Mouse (Mus musculus) kidney, adult 11 months (tissue): ENCODE results near the gene Snai3.

Experiments
- DNase-seq: peaks from one replicate; pipeline ENCODE4 v3.0.0; 2022

Gene Snai3

DNA sequence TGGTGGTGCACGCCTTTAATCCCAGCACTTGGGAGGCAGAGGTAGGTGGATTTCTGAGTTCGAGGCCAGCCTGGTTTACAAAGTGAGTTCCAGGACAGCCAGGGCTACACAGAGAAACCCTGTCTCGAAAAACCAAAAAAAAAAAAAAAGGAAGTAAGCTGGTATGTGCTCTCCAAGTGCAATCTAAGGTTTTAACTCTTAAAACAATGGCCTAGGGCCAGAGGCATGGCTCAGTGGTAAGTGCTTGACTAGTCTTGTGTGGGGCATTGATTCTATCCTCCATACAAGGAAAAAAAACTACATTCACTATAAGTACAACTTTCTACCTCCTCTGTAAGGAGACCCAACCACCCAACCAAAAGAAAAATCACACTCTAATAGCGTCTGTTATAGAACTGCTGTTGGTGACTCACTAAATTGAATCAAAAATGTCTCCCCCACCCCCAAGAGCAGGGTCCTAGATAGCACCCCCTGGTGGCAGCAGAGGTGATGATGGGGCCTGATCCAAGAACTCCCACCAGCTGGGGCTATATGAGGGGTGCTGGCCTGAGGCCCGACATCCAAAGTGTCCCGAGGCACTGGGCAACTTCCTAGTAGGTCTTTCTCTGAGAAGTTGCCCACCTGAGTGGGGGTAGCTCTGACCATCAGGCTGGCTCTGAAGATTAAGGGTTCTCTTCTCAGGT is 1.2 kb downstream of the Snai3 start:
- DNase-seq = no peak

DNA sequence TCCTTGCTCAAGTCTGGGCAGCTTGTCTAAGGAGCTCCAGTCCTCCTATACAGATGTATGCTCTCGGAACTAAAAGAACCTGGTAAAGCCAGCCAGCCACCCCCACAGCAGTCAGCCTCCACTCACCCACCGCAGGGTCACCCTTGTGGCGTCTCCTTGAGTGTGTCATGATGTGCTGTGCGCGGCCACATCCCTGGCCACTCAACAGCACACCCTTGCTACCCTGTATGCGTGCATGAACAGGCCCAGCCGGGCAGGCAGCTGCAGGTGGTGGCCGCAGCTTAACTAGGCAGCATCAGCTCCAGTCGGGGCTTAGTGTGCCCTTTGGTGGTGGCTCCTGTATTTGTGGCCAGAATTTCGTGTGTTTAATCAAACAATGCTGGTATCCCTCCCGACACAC is 3.4 kb downstream of the Snai3 start:
- DNase-seq = no peak

DNA sequence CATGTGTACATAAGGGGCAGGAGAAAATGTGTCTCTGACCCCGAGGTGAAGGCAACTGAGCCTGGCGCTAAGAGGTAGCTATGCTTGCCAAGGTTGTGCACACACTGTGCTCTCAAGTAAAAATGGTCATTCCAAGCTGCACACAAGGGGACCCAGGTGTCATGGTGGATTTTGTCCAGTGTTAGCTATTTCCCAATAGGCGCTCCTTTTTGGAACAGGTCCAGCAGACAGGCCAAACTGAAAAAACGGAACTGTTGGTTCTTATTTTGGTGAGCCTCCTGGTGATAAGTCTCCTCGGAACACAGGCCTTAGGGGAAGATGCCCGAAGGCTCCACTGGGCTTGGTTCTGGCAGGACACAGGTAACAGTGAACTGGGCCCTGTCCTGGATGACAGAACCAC is 6.1 kb downstream of the Snai3 start:
- DNase-seq = no peak

DNA sequence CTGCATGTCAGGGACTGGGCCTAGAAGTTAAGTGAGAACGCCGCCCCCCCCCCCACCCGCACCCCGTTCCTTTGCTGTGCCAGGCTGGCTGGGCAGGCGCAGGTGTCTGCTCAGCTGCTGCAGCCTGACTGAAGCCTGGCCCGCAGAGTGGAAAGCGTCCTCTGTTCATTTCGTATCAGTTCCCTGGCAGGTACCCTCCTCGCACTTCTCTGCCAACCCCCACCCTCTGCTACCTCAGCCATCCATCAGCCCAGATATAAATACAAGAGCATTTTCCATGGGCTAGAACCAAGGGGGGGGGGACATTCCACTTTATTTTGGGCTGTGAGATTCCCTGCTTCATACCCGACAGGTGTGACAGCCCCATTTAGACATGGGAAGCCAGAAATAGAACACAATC is 8.4 kb downstream of the Snai3 start:
- no peak for DNase-seq

DNA sequence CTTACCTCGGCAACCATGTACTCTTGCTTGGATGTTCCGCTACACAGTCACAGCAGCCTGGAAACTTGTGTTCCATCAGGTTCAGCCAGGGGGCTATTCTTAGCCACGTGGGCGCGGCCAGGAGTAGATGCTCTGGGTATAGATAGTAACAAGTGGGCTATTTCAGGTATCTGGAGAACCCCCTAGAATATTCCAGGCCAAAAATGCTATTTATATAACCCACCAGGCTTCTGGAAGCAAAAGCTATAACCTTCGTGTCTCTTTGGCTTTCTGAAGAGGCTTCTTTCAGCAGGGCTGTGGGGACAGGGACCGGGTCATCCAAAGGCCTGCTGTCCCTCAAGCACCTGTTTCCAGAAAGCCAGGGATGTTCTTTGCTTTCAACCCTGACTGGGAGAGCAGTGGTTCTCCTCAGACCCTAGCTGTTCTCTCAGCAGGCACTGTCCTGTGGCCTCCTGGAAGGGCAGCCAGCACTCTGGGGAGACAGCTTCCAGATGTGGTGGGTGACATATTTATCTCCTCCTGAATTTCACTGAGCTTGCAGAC is 9.3 kb downstream of the Snai3 start:
- DNase-seq = no peak

DNA sequence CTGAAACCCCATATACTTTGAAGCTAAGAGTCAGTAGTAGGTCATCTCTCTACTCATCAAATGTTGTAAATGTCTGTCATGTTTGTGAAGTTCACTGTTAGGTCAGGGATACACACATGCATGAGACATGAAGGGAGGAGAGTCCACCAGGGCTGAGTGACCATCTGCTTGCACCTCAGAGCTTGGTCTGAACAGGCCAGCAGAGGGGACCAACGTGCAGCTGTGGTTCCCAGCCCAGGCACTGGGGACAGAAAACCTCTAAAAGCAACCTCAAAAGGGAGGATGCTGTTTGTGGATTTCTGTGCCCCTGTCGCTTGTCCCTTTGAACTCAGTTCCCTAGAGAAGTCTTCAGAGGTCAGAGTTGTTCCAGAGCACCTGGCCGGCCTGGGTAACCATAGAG is 15.3 kb downstream of the Snai3 start:
- DNase-seq = no peak

DNA sequence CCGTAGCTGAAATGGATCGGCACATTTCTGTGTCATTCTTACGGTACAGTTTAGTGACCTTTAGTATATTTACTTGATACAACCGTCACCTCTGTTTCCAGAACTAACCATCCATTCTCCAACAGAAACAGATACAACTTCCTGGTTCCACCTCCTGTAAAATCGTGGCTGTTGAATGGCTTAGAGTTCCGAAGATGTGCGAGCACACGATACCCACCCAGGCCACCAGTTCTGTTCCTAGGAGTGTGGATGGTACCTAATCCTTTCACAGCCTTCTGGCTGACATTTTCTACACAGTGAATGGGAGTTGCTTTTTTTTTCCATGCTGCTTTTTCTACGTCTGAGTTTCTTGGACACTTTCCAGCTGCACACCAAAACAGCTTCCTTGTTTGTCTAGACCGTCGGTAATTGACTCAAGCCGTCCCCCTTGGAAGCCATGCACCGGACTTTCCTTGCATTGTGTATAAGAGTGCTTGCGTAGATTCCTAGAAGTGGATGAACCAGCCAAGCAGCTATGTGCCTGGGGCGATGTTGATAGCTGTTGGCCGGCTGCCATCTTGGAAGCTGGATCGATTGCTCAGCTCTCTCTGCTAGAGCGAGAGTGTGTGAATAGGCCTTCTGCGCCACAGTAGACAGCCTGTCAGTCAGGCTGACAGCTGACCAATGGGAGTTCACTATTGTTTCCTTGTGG is 16.3 kb downstream of the Snai3 start:
- DNase-seq = peak; percentile 92

DNA sequence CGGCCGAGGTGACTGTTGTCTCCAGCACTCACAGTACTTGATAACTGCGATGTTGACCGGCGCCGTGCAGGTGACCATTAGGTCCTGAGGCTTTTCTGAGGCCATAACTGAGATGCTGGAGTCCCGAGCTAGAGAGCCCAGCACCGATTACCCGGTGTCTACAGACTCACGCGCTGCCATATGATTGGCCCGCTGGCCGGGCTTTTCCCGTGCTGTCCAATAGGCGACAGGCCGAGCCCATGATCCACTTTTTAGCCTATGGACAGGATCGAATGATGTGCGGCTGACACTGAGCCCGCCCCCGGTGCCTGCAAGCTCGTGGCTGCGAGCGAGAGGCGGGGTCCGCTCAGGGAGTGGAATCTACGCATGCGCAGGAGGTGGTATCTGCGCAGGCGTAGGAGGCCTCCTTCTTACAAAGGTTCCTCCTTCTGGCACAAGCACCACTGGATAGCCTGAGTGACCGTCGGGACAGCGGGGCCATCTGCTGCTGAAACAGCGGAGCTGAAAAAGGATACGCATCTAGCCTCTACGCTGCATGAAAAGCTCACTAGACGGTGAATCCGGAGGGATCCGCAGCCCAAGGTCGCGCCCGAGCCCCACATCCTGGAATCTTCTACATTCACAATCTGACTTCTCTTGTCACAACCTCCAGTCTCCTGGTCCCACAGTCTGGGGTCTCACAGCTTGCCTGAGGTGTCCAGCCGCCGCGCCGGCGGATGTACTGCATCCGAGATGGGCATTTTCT is 17.1 kb downstream of the Snai3 start, which contains the start of gene Mvd:
Gene Mvd (minus strand): TSS at position 161 of the 745 bp plus-strand sequence.
- peak; percentile 100 for DNase-seq

DNA sequence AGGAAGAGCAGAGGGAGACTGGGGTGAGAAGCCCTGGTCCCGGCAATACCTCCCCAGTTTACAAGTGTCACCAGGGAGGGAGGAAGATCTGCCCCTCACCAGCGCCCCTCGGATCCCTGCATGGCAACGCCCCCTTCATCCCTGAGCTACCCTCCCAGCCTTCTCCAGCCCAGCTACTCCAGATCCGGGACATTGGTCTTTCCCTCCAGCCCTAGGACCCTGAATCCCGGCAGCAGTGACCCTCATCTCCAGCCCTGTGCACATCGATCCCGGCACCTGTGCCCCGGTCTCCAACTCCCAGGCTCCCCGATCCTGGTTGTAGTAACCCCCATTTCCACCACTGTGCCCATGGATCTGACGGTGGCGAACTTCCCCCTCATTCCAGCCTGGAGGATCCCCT is 17.8 kb downstream of the Snai3 start:
- DNase-seq = no peak

DNA sequence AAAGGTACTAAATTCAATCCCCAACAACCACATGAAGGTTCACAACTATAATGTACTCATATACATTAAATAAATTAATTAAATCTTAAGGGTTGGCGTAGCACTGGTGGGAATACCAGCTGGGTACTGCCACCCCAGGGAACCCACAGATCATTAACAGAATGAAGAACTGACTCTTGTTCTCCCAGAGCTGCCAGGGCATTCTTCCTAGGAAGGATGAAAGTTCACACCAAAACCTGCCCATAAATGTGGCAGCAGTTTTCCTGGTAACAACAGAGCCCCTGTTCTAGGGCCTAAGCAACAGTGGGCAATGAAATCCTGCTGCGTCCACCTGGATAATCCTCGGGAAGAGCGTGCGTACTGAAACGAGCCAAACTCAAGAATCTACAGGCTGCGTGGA is 18.2 kb downstream of the Snai3 start:
- peak; percentile 40 for DNase-seq

DNA sequence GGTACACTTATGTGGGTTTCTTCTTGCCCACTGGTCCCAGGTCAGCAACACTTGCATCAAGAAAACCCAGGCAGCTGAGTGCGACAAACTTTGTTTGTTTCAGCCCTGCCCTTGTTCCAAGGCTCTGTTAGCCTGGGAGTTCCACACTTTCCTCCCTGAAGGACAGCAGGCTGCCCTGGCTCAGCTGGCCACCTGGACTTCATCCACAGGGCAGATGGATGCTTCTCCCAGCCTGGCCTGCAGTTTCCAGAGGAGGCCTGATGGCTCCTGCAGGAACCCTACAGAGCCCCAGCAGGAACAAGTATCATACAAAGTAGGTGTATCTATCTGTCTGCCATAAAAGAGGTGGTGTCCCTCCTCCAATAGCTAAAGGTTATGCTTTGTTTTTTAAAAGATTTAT is 19.2 kb downstream of the Snai3 start:
- DNase-seq = no peak

DNA sequence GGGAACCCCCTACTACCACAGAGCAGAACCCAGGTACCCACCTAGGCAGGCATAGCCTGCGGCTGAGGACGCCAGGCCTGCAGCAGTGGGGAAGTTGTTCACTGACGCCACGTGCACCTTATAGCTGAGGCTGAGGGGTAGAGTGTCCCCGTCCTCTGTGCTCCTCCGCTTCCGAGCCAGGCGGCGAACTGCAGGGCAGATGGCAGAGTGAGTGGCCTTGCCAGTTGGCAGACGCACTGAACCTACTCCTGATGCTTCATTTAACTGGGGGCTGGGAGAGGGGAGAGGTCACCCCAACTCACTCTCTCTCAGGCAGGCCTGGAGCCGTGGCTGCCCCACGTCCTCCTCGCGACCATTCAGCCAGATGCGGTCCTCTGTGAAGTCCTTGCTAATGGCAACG is 21.2 kb downstream of the Snai3 start:
- no peak for DNase-seq

DNA sequence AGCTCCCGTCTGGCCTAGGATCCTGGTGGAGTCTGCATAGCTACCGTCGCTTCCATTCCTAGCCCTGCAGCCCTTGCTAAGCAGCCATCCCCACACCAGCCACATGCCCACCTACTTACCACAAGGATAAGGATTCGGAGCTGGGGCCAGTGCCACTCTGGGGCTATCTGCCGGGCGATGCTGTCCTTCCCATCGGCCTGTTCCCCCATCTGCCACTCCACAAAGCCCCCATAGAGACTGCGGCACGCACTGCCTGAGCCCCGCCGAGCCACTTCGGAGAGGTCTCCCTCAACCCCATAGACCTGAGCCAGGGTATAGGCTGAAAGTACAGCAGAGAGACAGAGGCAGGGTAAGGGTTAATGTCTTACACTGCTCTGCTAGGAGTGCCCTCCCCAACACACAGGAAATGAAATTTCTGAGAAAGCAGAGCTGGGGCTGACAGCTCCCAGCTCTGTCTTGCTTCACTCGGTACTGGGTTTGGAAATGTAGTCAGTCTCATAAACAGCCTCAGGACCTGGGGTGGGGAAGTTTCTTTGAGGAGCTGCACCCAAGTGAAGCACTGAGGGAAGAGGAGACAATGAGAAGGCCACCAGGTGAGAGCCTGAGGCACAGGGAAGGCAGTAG is 22.7 kb downstream of the Snai3 start:
- no peak for DNase-seq

DNA sequence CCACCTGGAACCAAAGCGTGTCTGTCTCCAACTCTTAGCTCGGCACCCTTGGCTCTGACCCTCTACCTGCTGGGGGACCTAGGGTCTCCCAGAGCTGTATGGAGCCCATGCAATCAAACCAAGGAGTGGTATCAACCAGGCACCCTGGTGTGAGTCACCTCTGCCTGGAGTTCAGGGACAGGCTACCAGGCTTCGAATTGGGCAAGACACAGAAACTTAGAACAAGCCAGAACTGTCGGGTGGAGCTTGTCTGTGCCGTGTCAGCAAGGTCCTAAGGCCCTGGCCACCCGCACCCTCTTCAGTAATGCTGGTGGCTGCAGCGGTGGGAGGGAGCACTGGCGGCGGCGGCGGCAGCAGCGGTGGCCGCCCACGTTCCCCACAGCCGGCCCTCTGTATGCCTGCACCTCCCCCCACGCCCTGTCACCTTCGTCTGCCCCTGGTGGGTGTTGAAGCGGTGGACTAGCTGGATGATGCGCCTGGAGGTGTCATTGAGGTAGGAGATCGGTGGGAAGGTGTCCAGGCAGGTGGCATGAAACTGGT is 23.9 kb downstream of the Snai3 start:
- DNase-seq = no peak

DNA sequence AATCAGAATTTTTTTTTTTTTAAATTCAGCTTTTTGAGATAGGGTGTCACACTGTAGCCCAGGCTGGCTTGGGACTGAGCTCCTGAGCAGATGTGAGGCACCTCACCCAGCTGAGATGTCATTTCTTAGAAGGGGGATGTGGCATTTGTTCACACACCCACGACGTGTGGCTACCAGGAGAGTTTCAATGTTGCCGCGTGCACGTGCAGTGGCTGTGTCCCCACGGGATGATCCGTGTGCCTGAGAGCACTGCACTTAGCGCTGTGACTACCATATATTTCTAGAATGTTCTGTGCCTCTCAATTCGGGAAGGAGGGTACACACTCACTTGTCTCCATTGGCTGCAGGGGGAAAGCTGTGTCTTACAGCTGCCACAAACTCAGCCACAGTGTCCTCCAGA is 24.4 kb downstream of the Snai3 start:
- no peak for DNase-seq

DNA sequence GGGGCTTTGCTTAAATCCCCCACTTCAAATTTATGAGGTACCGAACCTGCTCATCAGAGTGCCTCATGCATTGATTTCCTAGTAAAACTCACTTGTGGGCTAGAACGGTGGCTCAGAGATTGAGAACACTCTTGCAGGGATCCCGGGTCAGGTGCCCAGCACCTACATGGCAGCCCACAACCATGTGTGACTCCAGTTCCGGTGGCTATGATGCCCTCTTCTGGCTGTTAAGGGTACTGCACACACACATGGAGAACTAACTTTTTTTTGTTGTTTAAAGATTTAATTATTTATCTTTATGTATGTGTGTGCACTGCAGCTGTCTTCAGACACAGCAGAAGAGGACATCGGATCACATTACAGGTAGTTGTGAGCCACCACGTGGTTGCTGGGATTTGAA is 25.2 kb downstream of the Snai3 start:
- no peak for DNase-seq

DNA sequence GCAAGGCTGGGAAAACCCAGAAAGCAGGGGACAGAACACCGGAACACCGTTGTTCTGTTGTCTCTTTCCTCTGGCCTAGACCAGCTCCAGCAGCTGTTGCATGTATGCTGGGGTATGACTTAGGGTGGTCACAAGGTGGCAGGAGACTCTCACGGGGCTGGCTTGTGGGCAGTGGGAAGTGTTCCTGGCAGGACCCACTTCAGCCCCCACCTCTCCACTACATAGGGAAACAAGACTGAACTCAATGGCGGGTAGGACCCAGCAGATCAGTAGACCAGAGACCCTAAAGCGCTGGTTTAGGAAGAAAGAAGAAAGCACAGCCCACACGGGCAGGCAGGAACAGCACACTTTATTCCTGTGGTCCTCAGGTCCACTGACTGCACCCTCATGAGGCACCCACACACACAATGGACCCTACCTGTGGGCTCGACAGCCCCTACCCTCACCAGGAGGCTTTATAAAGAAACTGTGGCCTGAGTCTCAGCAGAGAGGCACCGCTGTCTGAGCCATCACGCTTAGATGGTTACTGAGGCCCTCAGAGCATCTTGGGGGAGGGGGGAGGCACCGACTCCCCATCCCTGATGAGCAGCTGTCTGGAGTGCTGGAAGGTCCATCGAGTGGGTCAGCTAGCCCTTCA is 27.1 kb downstream of the Snai3 start:
- no peak for DNase-seq

DNA sequence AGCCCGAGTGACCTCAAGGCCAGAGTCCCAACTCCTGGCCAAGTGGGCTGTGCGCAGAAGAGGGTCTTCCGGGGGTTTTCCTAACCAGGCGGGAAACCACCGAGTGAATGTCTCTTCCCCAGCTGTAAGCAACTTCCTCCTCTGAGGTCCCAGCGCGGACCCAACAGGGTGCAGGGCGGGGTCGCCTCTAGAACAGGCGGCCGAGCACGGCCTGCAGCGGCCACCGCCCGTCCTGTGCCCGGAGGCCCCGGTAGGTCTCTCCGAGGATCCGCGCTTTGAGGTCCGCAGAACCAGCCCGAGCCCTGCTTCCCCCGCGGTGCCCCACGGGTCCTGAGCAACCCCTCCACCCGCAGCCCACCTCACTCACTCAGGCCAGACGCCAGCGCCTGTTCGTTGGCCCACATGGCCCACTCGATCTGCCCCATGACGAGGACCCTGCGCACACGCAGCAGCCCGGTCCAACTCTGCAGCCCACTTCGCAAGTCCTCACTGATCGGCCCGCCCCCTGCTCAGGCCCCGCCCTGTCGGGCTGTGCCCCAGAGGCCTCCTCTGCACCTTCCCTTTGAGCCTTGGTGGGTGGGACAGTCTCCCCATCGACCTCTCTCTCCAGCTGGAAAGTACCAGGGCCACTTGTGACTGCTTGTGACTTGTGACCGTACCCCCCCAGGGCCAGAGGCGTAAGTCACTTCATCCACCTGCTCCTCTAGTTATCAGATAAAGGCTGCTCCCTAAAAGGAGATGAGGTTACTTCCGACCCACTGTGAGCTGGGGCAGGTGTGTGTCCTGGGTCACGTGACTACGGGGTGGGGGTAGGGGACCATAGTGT is 27.9 kb downstream of the Snai3 start, which contains the start of gene Cyba:
Gene Cyba (minus strand): TSS at position 488 of the 826 bp plus-strand sequence.
- peak; percentile 84 for DNase-seq

DNA sequence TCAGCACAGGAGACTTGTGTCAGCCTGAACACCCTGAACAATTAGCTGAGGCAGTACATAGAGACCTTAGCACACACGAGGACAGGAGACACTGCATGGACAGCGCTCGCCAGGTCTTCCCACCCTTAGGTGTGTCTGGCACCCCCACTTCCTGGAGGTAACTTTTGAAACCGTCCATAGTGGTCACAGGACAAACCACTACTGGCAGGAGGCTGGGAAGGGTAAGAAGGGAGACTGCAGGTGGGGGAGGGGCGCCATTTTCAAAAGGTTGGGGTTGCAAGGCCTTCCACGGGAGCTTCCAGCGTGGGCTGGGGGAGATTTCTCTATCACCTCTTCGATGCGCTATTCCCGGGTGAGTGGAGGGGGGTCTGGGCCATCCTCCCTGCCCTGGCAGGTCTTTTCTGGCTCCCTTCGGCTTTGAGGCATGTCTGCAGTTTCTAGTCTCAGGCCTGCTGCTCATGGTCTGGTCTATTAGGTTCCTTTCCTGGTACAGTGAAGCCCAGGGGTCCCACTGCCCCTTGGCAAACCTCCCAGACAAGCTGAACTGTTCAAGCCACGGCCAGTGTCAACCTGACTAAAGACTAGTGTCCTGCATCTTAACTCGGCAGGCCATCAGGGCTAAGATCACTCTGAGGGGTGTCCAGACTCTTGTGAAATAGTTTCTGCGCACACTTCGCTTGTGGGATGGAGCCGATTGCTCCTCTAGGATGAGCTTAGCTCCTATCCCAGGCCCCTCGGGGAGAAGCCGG is 28.7 kb downstream of the Snai3 start:
- peak; percentile 40 for DNase-seq

DNA sequence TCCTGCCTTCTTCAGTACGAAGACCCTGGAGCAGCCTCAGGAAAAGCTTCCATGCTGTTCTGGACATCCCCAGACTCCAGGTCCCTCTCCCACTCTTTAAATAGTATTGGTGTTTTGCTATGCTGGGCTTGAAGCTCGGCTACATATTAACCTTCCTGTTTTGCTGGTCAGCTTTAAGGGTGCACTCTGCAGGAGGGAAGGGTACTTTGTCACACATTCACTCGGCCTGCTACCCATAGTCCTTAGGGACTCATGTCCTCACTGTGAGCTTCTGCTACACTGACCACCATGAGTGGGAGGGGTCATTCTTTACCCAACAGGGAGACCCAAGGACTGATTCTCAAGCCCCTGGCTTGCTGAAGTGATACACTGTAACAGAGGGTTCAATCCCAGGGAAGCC is 29.9 kb downstream of the Snai3 start:
- DNase-seq = peak; percentile 78
